Mouse (Mus musculus) ES-Bruce4 (cell line): ENCODE data around the gene Slc27a3. TPM values are rescaled to one million over a fixed set of nuclear protein-coding genes. Genes with fewer than 3 reads are reported as not detected.

ENCODE experiments used
- H3K27ac ChIP-seq: 2 replicates; pipeline ENCODE4 v1.5.1; 2012; ENCODE audit warnings: low read length, inconsistent platforms; ENCODE audit not compliant: insufficient read depth
- H3K27me3 ChIP-seq: 2 replicates; pipeline ENCODE4 v1.6.1; 2012; ENCODE audit warnings: mild to moderate bottlenecking, low read length, inconsistent platforms; ENCODE audit not compliant: control insufficient read depth, poor library complexity, insufficient read depth, severe bottlenecking
- H3K36me3 ChIP-seq: 2 replicates; pipeline ENCODE4 v1.6.1; 2012; ENCODE audit warnings: inconsistent platforms, mild to moderate bottlenecking, low read length, moderate library complexity; ENCODE audit not compliant: control insufficient read depth, poor library complexity, insufficient read depth, severe bottlenecking
- H3K4me1 ChIP-seq: one replicate; pipeline ENCODE4 v1.8.1; 2011; ENCODE audit warnings: low read length; ENCODE audit not compliant: control insufficient read depth, insufficient read depth
- H3K4me3 ChIP-seq: 2 replicates; pipeline ENCODE4 v1.5.1; 2011; ENCODE audit warnings: low read depth, mild to moderate bottlenecking, low read length
- H3K9ac ChIP-seq: 2 replicates; pipeline ENCODE4 v1.6.1; 2012; ENCODE audit warnings: low read depth, mild to moderate bottlenecking, inconsistent platforms; ENCODE audit not compliant: poor library complexity, severe bottlenecking
- H3K9me3 ChIP-seq: replicated peaks from 2 replicates; pipeline ENCODE4 v1.6.1; 2012; ENCODE audit warnings: mild to moderate bottlenecking, low read length, inconsistent platforms; ENCODE audit not compliant: control insufficient read depth, poor library complexity, insufficient read depth, severe bottlenecking
- CTCF ChIP-seq: IDR thresholded peaks from one replicate; pipeline ENCODE4 v1.8.1; 2011; ENCODE audit warnings: low read depth, low read length
- EP300 ChIP-seq: IDR thresholded peaks from 2 replicates; pipeline ENCODE4 v1.6.1; 2011; ENCODE audit warnings: low read depth, low read length; ENCODE audit not compliant: insufficient read depth
- POLR2A ChIP-seq: IDR thresholded peaks from one replicate; pipeline ENCODE4 v1.8.1; 2011; ENCODE audit warnings: low read length; ENCODE audit not compliant: insufficient read depth
- polyA plus RNA-seq: library from polyadenylated mRNA; stranded (reverse); fragments of >200 nt; gene quantifications from 2 replicates; pipeline ENCODE4 v1.2.4, GENCODE M21; 2011; ENCODE audit warnings: low read depth; ENCODE audit not compliant: missing spikeins, insufficient read depth, insufficient read length

Gene Slc27a3
- polyA plus RNA-seq, 1 experiment, result 12.5 TPM

- Histone ChIP-seq H3K36me3 (peaks cover 84% of the 10 kb centered on the region), H3K27ac (no peak overlapping the region), H3K9me3 (no peaks in the 10 kb centered on the region), H3K27me3 (no peaks in the 10 kb centered on the region), H3K4me3 (no peak overlapping the region), H3K9ac (no peak overlapping the region), H3K4me1 (no peaks in the 10 kb centered on the region)
- no peak for TF ChIP-seq EP300
- TF ChIP-seq CTCF, result no peak
- TF ChIP-seq POLR2A, result no peak
These were observed 14.4 kb upstream of the Slc27a3 start for GRCm38 (mm10) chr3:90404121-90404520.

- H3K27ac ChIP-seq, result no peak overlapping the region
- no peaks in the 10 kb centered on the region for H3K27me3 ChIP-seq
- H3K9me3 ChIP-seq, result no peaks in the 10 kb centered on the region
- peaks cover 2% of the 10 kb centered on the region for H3K4me1 ChIP-seq
- TF ChIP-seq POLR2A (no peak), EP300 (no peak), CTCF (no peak)
- no peak overlapping the region for H3K9ac ChIP-seq
- peaks cover 75% of the 10 kb centered on the region for H3K36me3 ChIP-seq
- H3K4me3 ChIP-seq, result no peak overlapping the region
These were observed 11.3 kb upstream of the Slc27a3 start for GRCm38 (mm10) chr3:90400993-90401392.

DNA sequence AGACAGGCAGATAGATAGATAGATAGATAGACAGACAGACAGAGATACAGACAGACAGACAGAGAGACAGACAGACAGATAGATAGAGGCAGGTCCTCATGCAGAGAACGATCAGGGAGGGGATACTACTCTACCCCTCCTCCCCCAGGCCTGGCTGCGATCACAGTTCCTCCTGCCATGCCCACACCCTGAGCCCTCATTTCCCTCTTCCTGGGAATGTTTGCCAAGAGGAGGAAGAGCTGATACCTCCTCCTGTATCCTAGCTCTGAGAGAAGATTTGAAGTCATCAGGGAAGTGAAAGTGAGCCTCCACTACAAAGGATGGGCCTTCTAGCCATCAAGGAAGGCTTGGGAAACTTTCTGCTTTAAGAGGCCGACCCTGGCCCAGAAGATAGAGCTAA, 5.9 kb upstream of the Slc27a3 start:
- Histone ChIP-seq H3K4me1 (peaks cover 6% of the 10 kb centered on the region), H3K9ac (no peak overlapping the region), H3K36me3 (peaks cover 75% of the 10 kb centered on the region), H3K4me3 (no peak overlapping the region), H3K9me3 (no peaks in the 10 kb centered on the region), H3K27ac (no peak overlapping the region), H3K27me3 (no peaks in the 10 kb centered on the region)
- TF ChIP-seq POLR2A (no peak), CTCF (no peak), EP300 (no peak)

- H3K9me3 ChIP-seq, result no peaks in the 10 kb centered on the region
- peaks cover 52% of the 10 kb centered on the region for H3K36me3 ChIP-seq
- H3K4me3 ChIP-seq, result no peak overlapping the region
- no peaks in the 10 kb centered on the region for H3K27me3 ChIP-seq
- H3K27ac ChIP-seq, result no peak overlapping the region
- H3K4me1 ChIP-seq, result peaks cover 8% of the 10 kb centered on the region
- H3K9ac ChIP-seq, result no peak overlapping the region
- TF ChIP-seq POLR2A (no peak), EP300 (no peak), CTCF (no peak)
These were observed 2.9 kb upstream of the Slc27a3 start for GRCm38 (mm10) chr3:90392661-90393060.

GRCm38 (mm10) chr3:90391941-90392340, 2.2 kb upstream of the Slc27a3 start:
- H3K27ac ChIP-seq, result no peak overlapping the region
- peaks cover 8% of the 10 kb centered on the region for H3K4me1 ChIP-seq
- H3K9ac ChIP-seq, result no peak overlapping the region
- no peaks in the 10 kb centered on the region for H3K27me3 ChIP-seq
- peaks cover 51% of the 10 kb centered on the region for H3K36me3 ChIP-seq
- no peak overlapping the region for H3K4me3 ChIP-seq
- TF ChIP-seq POLR2A, result no peak
- no peak for TF ChIP-seq EP300
- no peak for TF ChIP-seq CTCF
- no peaks in the 10 kb centered on the region for H3K9me3 ChIP-seq

GRCm38 (mm10) chr3:90391004-90391403, 1.3 kb upstream of the Slc27a3 start:
- TF ChIP-seq EP300, result no peak
- no peak for TF ChIP-seq CTCF
- no peak for TF ChIP-seq POLR2A
- Histone ChIP-seq H3K4me1 (peaks cover 6% of the 10 kb centered on the region), H3K27ac (peak overlapping the region; percentile 90), H3K36me3 (peaks cover 43% of the 10 kb centered on the region), H3K9ac (no peak overlapping the region), H3K4me3 (no peak overlapping the region), H3K9me3 (no peaks in the 10 kb centered on the region), H3K27me3 (no peaks in the 10 kb centered on the region)
